Mouse (Mus musculus): ENCODE measurements around the gene Spice1. TPM values are rescaled to one million over a fixed set of nuclear protein-coding genes. Genes with fewer than 3 reads are reported as not detected.

Gene Spice1
- total RNA-seq, 4 experiments from 2014 or later: 6.5 to 10.2 (median 9.0) TPM

Other genes starting within 250 kb of the Spice1 start
- 10 to 100 TPM; 20.2 to 26.2 (median 24.9) TPM for gene Atp6v1a, start 207.4 kb upstream of the Spice1 start, total RNA-seq (2022)
- 10 to 100 TPM; 54.3 to 58.7 (median 55.4) TPM for gene Naa50, start 207.3 kb upstream of the Spice1 start, total RNA-seq (2022)
- gene Usf3, start 173.9 kb upstream of the Spice1 start, total RNA-seq (2022): 10 to 100 TPM; 15.6 to 22.2 (median 17.3) TPM
- gene Sidt1, start 13.9 kb upstream of the Spice1 start, total RNA-seq (2022): under 1 TPM; 0.37 to 0.49 (median 0.41) TPM
- gene Cfap44, start 47.7 kb downstream of the Spice1 start, total RNA-seq (2022): not detected
- 1 to 10 TPM; 3.5 to 4.0 (median 3.8) TPM for gene Boc, start 211.8 kb downstream of the Spice1 start, total RNA-seq (2022)